Mouse (Mus musculus): ENCODE measurements around the gene Mapk1.

Gene Mapk1

GRCm38 (mm10) chr16:17086241-17086640 is 103.1 kb downstream of the Mapk1 start:
- no peak for DNase-seq (ENCODE audit: low spot score)

DNA sequence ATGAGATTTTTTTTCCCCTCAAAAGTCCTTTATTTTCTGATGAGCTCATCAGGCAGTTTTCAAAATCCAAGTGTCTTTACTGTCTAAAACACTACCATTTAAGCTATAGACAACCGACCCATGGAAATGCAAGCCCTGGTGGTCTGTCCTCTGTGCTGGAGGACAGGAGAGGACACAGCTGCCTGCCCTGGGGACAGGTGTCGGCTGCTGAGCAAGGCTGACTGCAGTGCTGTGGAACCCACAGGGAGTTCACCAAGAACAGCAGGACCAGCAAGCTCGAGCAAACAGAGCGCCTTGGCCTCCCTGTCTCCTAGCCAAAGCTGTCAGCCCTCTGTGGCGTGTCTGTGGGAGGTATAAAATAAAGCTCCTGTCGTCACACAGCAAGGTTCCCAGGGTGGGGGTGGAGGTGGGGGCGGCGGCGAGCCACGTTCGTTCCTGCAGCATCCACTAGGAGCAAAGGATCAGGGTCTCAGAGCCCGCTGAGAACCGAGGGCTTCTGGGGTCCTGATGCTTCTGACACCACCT is 103.5 kb downstream of the Mapk1 start:
- no peak for DNase-seq (ENCODE audit: low spot score)

DNA sequence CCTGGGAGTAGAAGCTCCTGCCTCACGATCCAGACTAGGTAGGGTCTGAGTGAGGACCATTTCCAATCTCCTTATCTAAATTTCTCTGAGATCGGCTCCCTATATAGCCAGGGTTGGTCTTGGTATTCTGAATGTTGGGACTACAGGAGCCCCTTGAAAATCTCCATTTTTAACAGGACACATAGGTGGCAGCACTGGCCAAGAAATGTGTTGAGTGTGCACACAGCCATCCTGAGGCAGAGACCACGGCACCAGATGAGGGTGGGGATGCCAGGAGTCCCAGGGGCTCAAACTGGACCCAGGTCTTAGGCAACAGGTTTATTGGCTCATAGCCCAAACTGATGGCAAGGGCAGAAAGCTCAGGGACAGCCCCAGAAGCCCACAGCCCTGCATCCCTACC is 105.2 kb downstream of the Mapk1 start:
- DNase-seq (ENCODE audit: low spot score), result no peak

- no peak for DNase-seq (ENCODE audit: low spot score)
These were observed 113.8 kb downstream of the Mapk1 start for GRCm38 (mm10) chr16:17096938-17097337.
